Mouse (Mus musculus) thymus, adult 2 months (tissue): Measurements from ENCODE around the gene Igtp.

Experiments
- CTCF ChIP-seq: fragments of 200-500 bp; IDR thresholded peaks from 2 replicates; pipeline ENCODE4 v1.5.1; 2012; ENCODE audit warnings: mild to moderate bottlenecking, control low read depth, low read length, moderate library complexity, borderline replicate concordance; ENCODE audit not compliant: control insufficient read depth, poor library complexity, insufficient read depth; ENCODE audit errors: extremely low read depth
- POLR2A ChIP-seq: fragments of 200-500 bp; IDR thresholded peaks from 2 replicates; pipeline ENCODE4 v1.6.1; 2012; ENCODE audit warnings: mild to moderate bottlenecking, low read length, control low read depth, moderate library complexity; ENCODE audit not compliant: control insufficient read depth, poor library complexity, insufficient read depth; ENCODE audit errors: extremely low read depth

DNA sequence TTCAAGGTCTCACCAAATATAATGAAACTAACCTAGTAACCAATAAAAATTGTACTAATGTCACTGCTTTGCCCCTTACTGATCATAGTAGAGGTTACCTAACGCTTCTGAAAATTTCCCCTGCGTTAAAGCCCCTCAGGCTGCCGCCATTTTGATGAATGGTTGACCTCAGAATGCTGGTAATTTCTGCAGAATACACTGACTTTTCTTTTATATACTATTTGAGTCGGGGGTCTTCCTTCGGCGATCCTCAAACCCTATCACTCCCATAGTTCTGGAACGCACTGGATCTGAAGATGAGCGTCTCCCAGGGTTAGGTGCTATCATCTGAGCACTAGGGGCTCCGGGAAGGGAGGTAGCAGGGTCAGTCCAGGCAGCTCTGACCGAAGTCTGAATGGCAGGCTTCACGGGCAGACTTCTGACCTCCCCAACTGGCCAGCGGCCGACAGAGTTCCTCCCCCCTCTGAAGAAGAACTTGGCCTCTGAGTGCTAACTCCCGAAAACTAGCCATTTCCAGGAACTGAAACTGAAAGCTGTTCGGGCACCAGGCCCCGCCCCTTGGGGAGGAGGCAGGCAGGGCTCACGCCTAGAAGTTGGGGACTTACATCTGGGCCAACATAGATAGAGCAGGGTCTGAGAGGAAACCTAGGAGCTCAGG, 15.2 kb downstream of the Igtp start:
- TF ChIP-seq CTCF (no peak), POLR2A (peak; percentile 33; the same call in 1 of the 2 replicates)
